Mouse (Mus musculus): Measurements from ENCODE around the gene Gm8897.
"Not testable (repeated sequence)": the region's sequence is repeated elsewhere in the genome, so short reads cannot be mapped to it uniquely, and the experiment has no call there.

The Gm8897 gene

DNA sequence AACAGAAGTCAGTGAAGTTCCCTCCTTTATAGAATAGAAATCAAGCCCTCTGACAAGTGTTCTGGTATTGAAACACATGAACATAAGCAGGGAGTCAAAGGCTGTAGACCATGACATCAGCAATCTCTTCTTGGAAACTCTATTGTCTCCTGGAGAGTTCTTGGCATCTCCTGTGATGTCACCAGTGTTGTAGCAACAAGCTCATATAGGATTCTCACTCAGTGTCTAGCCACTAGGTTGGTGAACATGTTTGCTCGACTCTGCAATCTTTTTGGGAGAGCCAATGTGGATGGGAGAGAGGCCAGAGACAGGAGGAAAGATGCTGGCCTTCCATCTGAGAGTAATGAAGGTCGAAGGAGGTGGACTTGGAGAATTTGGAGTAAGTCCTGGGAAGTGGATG is at the start of gene Gm8897:
TSS of gene Gm8897 (plus strand) at position 301 of the 400 bp plus-strand sequence.
- not testable (repeated sequence) for DNase-seq (ENCODE audit: low read depth in 1 of 2, low spot score in 2 of 2)

DNA sequence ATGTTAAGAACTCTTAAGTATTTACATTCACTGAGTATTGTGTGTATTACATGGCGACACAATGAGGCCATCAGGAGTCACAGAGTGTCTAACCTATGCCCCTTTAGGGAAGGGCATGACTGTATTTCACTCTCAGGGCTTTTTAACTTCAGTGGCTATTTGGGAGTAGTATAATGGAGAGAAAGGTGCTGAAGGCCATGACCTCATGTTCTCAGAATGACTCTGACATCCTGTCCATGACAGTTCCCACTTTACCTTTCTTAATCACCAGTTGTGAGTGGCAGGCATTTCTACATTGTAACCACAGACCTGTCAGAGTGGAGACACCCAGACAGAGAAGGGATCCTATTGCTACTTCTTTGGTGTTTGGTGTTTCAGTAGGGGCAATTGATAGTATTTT is 473 bp downstream of the Gm8897 start:
- DNase-seq (ENCODE audit: low read depth in 1 of 2, low spot score in 2 of 2): not testable (repeated sequence)

Measured in monocyte, adult 2 months (primary cell).